Mouse (Mus musculus) CH12.LX (cell line): ENCODE results near the gene Plekhg3.

ENCODE experiments used
- CHD2 ChIP-seq: IDR thresholded peaks from 2 replicates; pipeline ENCODE4 v1.6.1; 2011; ENCODE audit warnings: low read length, improper control_type of control experiment
- CTCF ChIP-seq, 2 experiments: IDR thresholded peaks in 1 of 2; conservative IDR thresholded peaks in 1 of 2; 2 replicates each; pipeline ENCODE4 v1.5.1; 2011 to 2012; ENCODE audit warnings: low read depth in 2 of 2, low read length in 2 of 2, improper control_type of control experiment in 1 of 2, inconsistent platforms in 1 of 2, mild to moderate bottlenecking in 1 of 2, moderate library complexity in 1 of 2
- EP300 ChIP-seq: IDR thresholded peaks from 2 replicates; pipeline ENCODE4 v1.6.1; 2011; ENCODE audit warnings: low read length, improper control_type of control experiment
- IRF4 ChIP-seq: IDR thresholded peaks from 2 replicates; pipeline ENCODE4 v1.6.1; 2014; ENCODE audit warnings: low read depth, mild to moderate bottlenecking, inconsistent platforms, low read length, improper control_type of control experiment
- NELFE ChIP-seq: IDR thresholded peaks from 2 replicates; pipeline ENCODE4 v1.6.1; 2011; ENCODE audit warnings: low read depth, low read length, improper control_type of control experiment
- PAX5 ChIP-seq: IDR thresholded peaks from 2 replicates; pipeline ENCODE4 v1.6.1; 2012; ENCODE audit warnings: low read length, inconsistent platforms, mixed read lengths
- POLR2A ChIP-seq: IDR thresholded peaks from 2 replicates; pipeline ENCODE4 v1.6.1; 2011; ENCODE audit warnings: low read depth, mild to moderate bottlenecking, improper control_type of control experiment, low read length
- ZC3H11A ChIP-seq: IDR thresholded peaks from 2 replicates; pipeline ENCODE4 v1.6.1; 2012; ENCODE audit warnings: low read depth, mild to moderate bottlenecking, inconsistent platforms, low read length, improper control_type of control experiment

DNA sequence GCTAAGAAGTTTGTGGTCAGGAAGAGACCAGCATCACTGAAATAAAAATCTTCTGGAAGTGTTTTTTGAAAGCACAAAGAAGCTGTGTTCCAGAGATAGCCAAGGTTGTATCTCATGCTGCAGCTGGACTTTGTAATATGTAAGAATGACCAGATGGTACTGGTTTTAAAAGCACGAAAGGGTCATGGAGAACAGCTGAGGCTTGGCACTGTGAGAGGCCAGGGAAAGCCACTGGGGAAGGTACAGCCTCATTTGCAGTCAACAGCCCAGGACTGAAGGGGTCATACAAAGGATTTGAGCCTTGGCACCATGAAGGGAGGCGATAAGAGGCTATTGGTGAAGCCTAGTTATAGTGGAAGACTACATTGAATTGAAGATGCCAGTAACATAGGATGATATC lies 48.2 kb upstream of the Plekhg3 start:
- TF ChIP-seq PAX5 (no peak), POLR2A (no peak), NELFE (no peak), CTCF (conservative IDR thresholded peaks at IDR 0.05 in 1 of 2, IDR thresholded peaks at IDR 0.05 in 1 of 2; ENCODE audit: low read depth in 2 of 2, low read length in 2 of 2) (no peak), ZC3H11A (no peak), CHD2 (no peak), EP300 (no peak), IRF4 (no peak)
